7 mouse cellular contexts compared by ENCODE assay signal in the genomic region with DNA sequence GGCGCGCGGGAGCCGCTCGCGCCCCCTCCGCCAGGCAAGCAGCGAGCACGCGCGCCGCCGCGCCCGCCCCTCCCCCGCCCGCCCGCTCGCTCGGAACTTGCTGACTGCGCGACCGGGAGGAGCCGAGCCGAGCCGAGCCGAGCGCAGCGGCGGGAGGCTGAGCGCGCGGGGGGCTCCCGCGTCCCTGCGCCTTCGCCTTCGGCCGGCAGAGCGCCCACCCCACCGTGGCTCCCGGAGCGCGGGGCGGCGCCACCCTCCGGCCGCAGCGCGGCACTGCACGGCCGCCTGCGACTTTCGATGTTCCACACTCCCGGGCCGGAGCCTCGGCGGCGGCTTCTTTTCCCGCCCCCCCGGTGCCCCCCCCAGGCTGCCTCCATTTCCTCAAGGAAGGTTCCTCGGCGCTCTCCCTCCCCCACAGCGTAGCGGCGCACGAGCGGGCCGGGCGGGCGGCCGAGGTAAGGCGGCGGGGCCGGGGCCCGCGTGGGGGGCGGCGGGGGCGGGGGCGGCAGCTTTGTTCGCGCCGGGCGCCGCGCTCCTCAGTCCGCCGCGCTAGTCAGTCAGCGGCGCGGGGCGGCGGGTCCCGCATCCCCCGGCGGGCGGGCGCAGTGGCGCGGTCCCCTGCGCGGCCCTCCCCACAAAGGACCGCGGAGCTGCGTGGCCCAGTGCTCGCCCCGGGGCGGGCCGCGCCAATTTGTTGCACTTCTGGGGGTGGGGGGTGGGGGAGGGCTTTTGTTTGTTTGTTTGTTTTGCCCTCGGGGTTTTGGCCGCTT. TPM values are rescaled to one million over a fixed set of nuclear protein-coding genes. Genes with fewer than 3 reads are reported as not detected.
A peak's percentile ranks its signal among the peaks of the same experiment; 100 is the strongest.
DNase-seq lines count a peak whose midpoint lies in the region; ATAC-seq and TF ChIP-seq lines count a peak whose summit lies in the region.

No protein-coding gene starts in this region.

- H3K4me3 ChIP-seq in intestine, embryonic 15.5 days (replicated peaks): peak overlapping the region; percentile 66
- peak overlapping the region; percentile 69 for H3K4me3 ChIP-seq in midbrain, embryonic 11.5 days (ENCODE audit: low read depth, low read length)
- peak overlapping the region; percentile 100 for H3K4me3 ChIP-seq in small intestine, adult 2 months (ENCODE audit: low read depth, low read length)

- peak overlapping the region; percentile 90 for H3K9ac ChIP-seq in intestine, embryonic 15.5 days
- peak overlapping the region; percentile 99 for H3K9ac ChIP-seq in midbrain, embryonic 11.5 days (ENCODE audit: low read length)

- DNase-seq in adrenal gland, adult 2 months: peak; percentile 85
- peak; percentile 89 for DNase-seq in embryo, embryonic 10.5 days (ENCODE audit: low spot score)
- DNase-seq in gastrocnemius, postnatal 25 days: peak; percentile 78
- peak; percentile 86 for DNase-seq in left cerebral cortex, postnatal 4 days
- DNase-seq in midbrain, embryonic 11.5 days (ENCODE audit: low spot score, missing footprints): peak; percentile 98

- no peaks in the 10 kb centered on the region for H3K36me3 ChIP-seq in intestine, embryonic 15.5 days
- H3K36me3 ChIP-seq in midbrain, embryonic 11.5 days (ENCODE audit: control insufficient read depth, insufficient read depth, low read length): no peaks in the 10 kb centered on the region
- H3K36me3 ChIP-seq in small intestine, adult 2 months (ENCODE audit: control insufficient read depth, insufficient read depth, low read length): no peaks in the 10 kb centered on the region

- peak; percentile 54 for TF ChIP-seq CTCF in small intestine, adult 2 months (IDR thresholded peaks at IDR 0.05; ENCODE audit: extremely low read depth, insufficient read length, insufficient replicate concordance, low read depth, low read length)

- ATAC-seq in intestine, embryonic 15.5 days: peak; percentile 94
- ATAC-seq in midbrain, embryonic 11.5 days (ENCODE audit: low FRiP score): peak; percentile 97

- H3K27ac ChIP-seq in intestine, embryonic 15.5 days: peak overlapping the region; percentile 98
- H3K27ac ChIP-seq in midbrain, embryonic 11.5 days (ENCODE audit: low read depth, low read length): peak overlapping the region; percentile 95
- peak overlapping the region; percentile 81 for H3K27ac ChIP-seq in small intestine, adult 2 months (ENCODE audit: insufficient read depth, low read depth, low read length)

- TF ChIP-seq POLR2A in small intestine, adult 2 months (IDR thresholded peaks at IDR 0.05; ENCODE audit: low read depth, low read length): no peak

- H3K9me3 ChIP-seq in intestine, embryonic 15.5 days: no peaks in the 10 kb centered on the region
- H3K9me3 ChIP-seq in midbrain, embryonic 11.5 days (ENCODE audit: control insufficient read depth, low read length): no peaks in the 10 kb centered on the region

- H3K27me3 ChIP-seq in intestine, embryonic 15.5 days (replicated peaks): no peaks in the 10 kb centered on the region
- H3K27me3 ChIP-seq in midbrain, embryonic 11.5 days (ENCODE audit: control insufficient read depth, insufficient read depth, low read length): no peaks in the 10 kb centered on the region
- no peaks in the 10 kb centered on the region for H3K27me3 ChIP-seq in small intestine, adult 2 months (ENCODE audit: control insufficient read depth, insufficient read depth, low read length)

- H3K4me2 ChIP-seq in intestine, embryonic 15.5 days (replicated peaks): peak overlapping the region; percentile 70
- peak overlapping the region; percentile 63 for H3K4me2 ChIP-seq in midbrain, embryonic 11.5 days

- intact Hi-C loops in left cerebral cortex, postnatal 4 days (cut with DNase I): loop anchor here (2.0 to 10.0 kb wide), 2 partner anchors 144 to 820 kb away; no protein-coding TSS in a partner anchor

- peaks cover 14% of the 10 kb centered on the region; the same call in 1 of the 2 replicates for H3K4me1 ChIP-seq in intestine, embryonic 15.5 days (replicated peaks)
- H3K4me1 ChIP-seq in midbrain, embryonic 11.5 days (ENCODE audit: control insufficient read depth, insufficient read depth, low read length): peaks cover 16% of the 10 kb centered on the region
- peaks cover 2% of the 10 kb centered on the region; the same call in 1 of the 2 replicates for H3K4me1 ChIP-seq in small intestine, adult 2 months (ENCODE audit: control insufficient read depth, insufficient read depth, insufficient read length, low read length)

- under 1% methylated on average over 57 of the region's 114 CpGs for WGBS in intestine, embryonic 15.5 days
- WGBS in midbrain, embryonic 11.5 days: 2% methylated on average over 28 of the region's 114 CpGs
- WGBS in small intestine, adult 2 months: 1% methylated on average over 97 of the region's 114 CpGs

RNA-seq across cellular contexts. Expression of gene Ube2e3, which starts 1.2 kb away (rescaled TPM):
- total RNA-seq in adrenal gland, adult 2 months (2021): 10 to 100 TPM; 41.4 to 48.7 TPM
- 57.7 and 62.7 TPM in 2 replicates for polyA plus RNA-seq in adrenal gland, adult 2 months (2012; rRNA removed)
- 10 to 100 TPM; 19.8 to 21.5 TPM for total RNA-seq in gastrocnemius, postnatal 25 days (2021)
- polyA plus RNA-seq in intestine, embryonic 15.5 days (2015; fragmentation: Nextera tagmentation; extraction: Ambion mirVana): 95.8 and 110 TPM in 2 replicates
- total RNA-seq in left cerebral cortex, postnatal 4 days (2021): 100 to 1,000 TPM; 206 to 219 TPM
- 287 and 293 TPM in 2 replicates for polyA plus RNA-seq in midbrain, embryonic 11.5 days (2014; fragmentation: Nextera tagmentation; extraction: Ambion mirVana)
- 10.0 and 32.7 TPM in 2 replicates for polyA plus RNA-seq in small intestine, adult 2 months (2012; rRNA removed)

Comparison
In these comparisons a context has a peak if more than half of its experiments do, and no peak if none do; other contexts are left out.
1. Peak in every context shown above with its lines: DNase-seq, ATAC-seq, H3K4me3 ChIP-seq and H3K27ac ChIP-seq.